ENCODE assay signal across 9 mouse cellular contexts in the genomic region with DNA sequence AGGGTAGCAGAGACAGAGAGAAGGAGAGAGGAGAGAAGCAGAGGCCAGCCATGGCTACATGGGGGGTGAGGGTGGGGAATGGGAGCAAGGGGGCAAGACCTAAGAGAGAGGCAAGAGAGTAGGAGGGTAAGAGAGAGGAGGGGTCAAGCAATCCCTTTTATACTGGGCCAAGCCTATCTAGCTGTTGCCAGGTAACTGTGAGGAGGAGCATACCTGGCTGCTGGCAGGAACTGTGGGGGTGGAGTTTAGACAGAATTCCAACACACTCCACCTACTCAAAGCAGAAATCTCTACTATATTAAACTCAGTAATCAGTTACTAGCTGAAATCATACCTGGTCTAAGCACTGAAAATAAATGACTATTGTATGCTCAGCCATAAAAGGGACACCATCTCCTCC. TPM values are rescaled to one million over a fixed set of nuclear protein-coding genes. Genes with fewer than 3 reads are reported as not detected.
A peak's percentile ranks its signal among the peaks of the same experiment; 100 is the strongest.
DNase-seq lines count a peak whose midpoint lies in the region; ATAC-seq and TF ChIP-seq lines count a peak whose summit lies in the region.
"Had no signal": no experiment of that assay in that cellular context is flagged by ENCODE, and none has a peak within 500 bp of the region (broad histone marks: within the 10 kb centered on the region; RNA-seq: fewer than 3 reads in every experiment).

No protein-coding gene starts in this region.

- no peak for DNase-seq in limb, embryonic 11.5 days (ENCODE audit: low spot score)
- DNase-seq in limb, embryonic 10.5 days (ENCODE audit: low spot score), result no peak
- peak; percentile 83 for DNase-seq in fat pad, adult 2 months (ENCODE audit: extremely low read depth, low read depth, low spot score)
- DNase-seq in limb, embryonic 14.5 days (ENCODE audit: low spot score), result no peak
- DNase-seq in cerebellum, adult 11-12 months, result no peak
- DNase-seq in layer of hippocampus, adult 8-10 months (ENCODE audit: low spot score in 2 of 2), result no peak
- DNase-seq: embryo, embryonic 11 days; retina, postnatal 1 day had no signal

- H3K4me3 ChIP-seq in limb, embryonic 11.5 days (ENCODE audit: low read depth, low read length), result no peak overlapping the region
- no peak overlapping the region for H3K4me3 ChIP-seq in limb, embryonic 10.5 days
- 0 out of 2 replicates have a peak overlapping the region, but pooled peaks have one; percentile 92 for H3K4me3 ChIP-seq in limb, embryonic 14.5 days (replicated peaks; ENCODE audit: low read length)
- no peak overlapping the region for H3K4me3 ChIP-seq in stomach, embryonic 15.5 days (replicated peaks)

- no peak overlapping the region for H3K27ac ChIP-seq in limb, embryonic 11.5 days (replicated peaks; ENCODE audit: low read depth, low read length)
- H3K27ac ChIP-seq in limb, embryonic 10.5 days, result no peak overlapping the region
- no peak overlapping the region for H3K27ac ChIP-seq in limb, embryonic 14.5 days (replicated peaks; ENCODE audit: low read depth, low read length)
- no peak overlapping the region for H3K27ac ChIP-seq in stomach, embryonic 15.5 days

- peak overlapping the region; percentile 56; the same call in 1 of the 2 replicates for H3K4me2 ChIP-seq in limb, embryonic 11.5 days (ENCODE audit: low read depth, severe bottlenecking)
- peak overlapping the region; percentile 82; the same call in 1 of the 2 replicates for H3K4me2 ChIP-seq in limb, embryonic 14.5 days (replicated peaks; ENCODE audit: low read depth, low read length, severe bottlenecking)
- H3K4me2 ChIP-seq in stomach, embryonic 15.5 days, result peak overlapping the region; percentile 65; the same call in 1 of the 2 replicates

- no peaks in the 10 kb centered on the region for H3K36me3 ChIP-seq in limb, embryonic 11.5 days (ENCODE audit: control insufficient read depth, insufficient read depth, low read length)
- H3K36me3 ChIP-seq in limb, embryonic 10.5 days, result 0 out of 2 replicates have a peak, but pooled peaks cover 3% of the 10 kb centered on the region
- H3K36me3 ChIP-seq in limb, embryonic 14.5 days (ENCODE audit: control insufficient read depth, insufficient read depth, low read length), result no peaks in the 10 kb centered on the region
- no peaks in the 10 kb centered on the region for H3K36me3 ChIP-seq in stomach, embryonic 15.5 days

- H3K27me3 ChIP-seq in limb, embryonic 11.5 days (ENCODE audit: control insufficient read depth, insufficient read depth, low read length), result no peaks in the 10 kb centered on the region
- no peaks in the 10 kb centered on the region for H3K27me3 ChIP-seq in limb, embryonic 10.5 days (ENCODE audit: low read depth, poor library complexity, severe bottlenecking)
- no peaks in the 10 kb centered on the region for H3K27me3 ChIP-seq in limb, embryonic 14.5 days (ENCODE audit: control insufficient read depth, insufficient read depth, low read length)
- no peaks in the 10 kb centered on the region for H3K27me3 ChIP-seq in stomach, embryonic 15.5 days (replicated peaks)

- no peak for TF ChIP-seq POLR2A in limb, embryonic 14.5 days (IDR thresholded peaks at IDR 0.05; ENCODE audit: borderline replicate concordance, extremely low read depth, insufficient read depth, insufficient read length)

- no peak overlapping the region for H3K9ac ChIP-seq in limb, embryonic 11.5 days (ENCODE audit: low read length)
- no peak overlapping the region for H3K9ac ChIP-seq in limb, embryonic 14.5 days (ENCODE audit: low read depth, low read length, severe bottlenecking)
- H3K9ac ChIP-seq in stomach, embryonic 15.5 days, result no peak overlapping the region

- no peak for ATAC-seq in limb, embryonic 11.5 days (ENCODE audit: insufficient number of reproducible peaks, low FRiP score, low TSS enrichment, low read depth)
- ATAC-seq in limb, embryonic 14.5 days (ENCODE audit: low FRiP score, low read depth), result no peak
- no peak for ATAC-seq in stomach, embryonic 15.5 days (ENCODE audit: insufficient read depth, low FRiP score, low read depth)

- peaks cover 7% of the 10 kb centered on the region for H3K4me1 ChIP-seq in limb, embryonic 11.5 days (ENCODE audit: control insufficient read depth, insufficient read depth, low read length)
- H3K4me1 ChIP-seq in limb, embryonic 10.5 days, result peaks cover 29% of the 10 kb centered on the region
- peaks cover 20% of the 10 kb centered on the region for H3K4me1 ChIP-seq in limb, embryonic 14.5 days (ENCODE audit: control insufficient read depth, insufficient read depth, low read length)
- peaks cover 18% of the 10 kb centered on the region; the same call in 1 of the 2 replicates for H3K4me1 ChIP-seq in stomach, embryonic 15.5 days

- H3K9me3 ChIP-seq in limb, embryonic 11.5 days (ENCODE audit: control insufficient read depth, low read length), result no peaks in the 10 kb centered on the region
- no peaks in the 10 kb centered on the region for H3K9me3 ChIP-seq in limb, embryonic 10.5 days (replicated peaks)
- no peaks in the 10 kb centered on the region for H3K9me3 ChIP-seq in limb, embryonic 14.5 days (ENCODE audit: control insufficient read depth, low read length)
- no peaks in the 10 kb centered on the region for H3K9me3 ChIP-seq in stomach, embryonic 15.5 days

RNA-seq across cellular contexts. Expression of gene Atg5, which starts 1.6 kb away (rescaled TPM):
- 61.9 and 65.3 TPM in 2 replicates for polyA plus RNA-seq in limb, embryonic 11.5 days (2014; fragmentation: Nextera tagmentation; extraction: Ambion mirVana)
- 58.5 and 63.3 TPM in 2 replicates for polyA plus RNA-seq in limb, embryonic 10.5 days (2016; fragmentation: Nextera tagmentation; extraction: Ambion mirVana)
- 19.5 and 21.2 TPM in 2 replicates for polyA plus RNA-seq in limb, embryonic 14.5 days (2012; rRNA removed)
- 50.3 and 55.1 TPM in 2 replicates for polyA plus RNA-seq in limb, embryonic 14.5 days (2014; fragmentation: Nextera tagmentation; extraction: Ambion mirVana)
- 46.0 and 46.4 TPM in 2 replicates for polyA plus RNA-seq in stomach, embryonic 15.5 days (2015; fragmentation: Nextera tagmentation; extraction: Ambion mirVana)
- total RNA-seq in layer of hippocampus, adult 8-10 months (2022), result 10 to 100 TPM; 18.1 to 20.9 (median 19.2) TPM
